ENCODE assay signal across 17 mouse cellular contexts in genomic region chr8:15670298-15670697, GRCm38 (mm10).
"Had no signal": no experiment of that assay in that cellular context is flagged by ENCODE, and none has a peak within 500 bp of the region (broad histone marks: within the 10 kb centered on the region; RNA-seq: fewer than 3 reads in every experiment).

No protein-coding gene starts in this region.

- H3K9ac ChIP-seq: lung, embryonic 15.5 days; midbrain, embryonic 13.5 days; midbrain, embryonic 15.5 days; neural tube, embryonic 12.5 days; stomach, embryonic 15.5 days had no signal

- H3K9me3 ChIP-seq: lung, embryonic 15.5 days; midbrain, embryonic 13.5 days; midbrain, embryonic 15.5 days; neural tube, embryonic 12.5 days; stomach, embryonic 15.5 days had no signal

- H3K4me1 ChIP-seq: lung, embryonic 15.5 days; megakaryocyte, embryonic 14.5 days; neural tube, embryonic 12.5 days; stomach, embryonic 15.5 days had no signal

- H3K27me3 ChIP-seq: lung, embryonic 15.5 days; megakaryocyte, embryonic 14.5 days; midbrain, embryonic 13.5 days; midbrain, embryonic 15.5 days; neural tube, embryonic 12.5 days; stomach, embryonic 15.5 days had no signal

- ATAC-seq: lung, postnatal 0 days had no signal

- H3K36me3 ChIP-seq: lung, embryonic 15.5 days; midbrain, embryonic 13.5 days; midbrain, embryonic 15.5 days; neural tube, embryonic 12.5 days; stomach, embryonic 15.5 days had no signal

- H3K27ac ChIP-seq: lung, embryonic 15.5 days; macrophage; midbrain, embryonic 13.5 days; midbrain, embryonic 15.5 days; neural tube, embryonic 12.5 days; stomach, embryonic 15.5 days; stomach, postnatal 0 days had no signal

- H3K4me2 ChIP-seq: lung, embryonic 15.5 days; midbrain, embryonic 11.5 days; midbrain, embryonic 13.5 days; midbrain, embryonic 15.5 days; neural tube, embryonic 12.5 days; stomach, embryonic 15.5 days had no signal

- DNase-seq: lung, adult 2 months; lung, postnatal 14 days; lung, postnatal 36 days; right cerebral cortex, postnatal 14 days; thymus, adult 2 months; thymus, postnatal 25 days; thymus, postnatal 4 days had no signal

- H3K4me3 ChIP-seq: lung, embryonic 15.5 days; megakaryocyte, embryonic 14.5 days; midbrain, embryonic 13.5 days; midbrain, embryonic 15.5 days; neural tube, embryonic 12.5 days; stomach, embryonic 15.5 days had no signal
